Mouse (Mus musculus) telencephalon, adult 2 months (tissue): ENCODE measurements around the gene Katnal1.
A peak's percentile ranks its signal among the peaks of the same experiment; 100 is the strongest.

Source experiments
- DNase-seq: peaks from one replicate; pipeline ENCODE4 v3.0.0-alpha.2; 2011; ENCODE audit warnings: low read depth, low spot score

Gene Katnal1

DNA sequence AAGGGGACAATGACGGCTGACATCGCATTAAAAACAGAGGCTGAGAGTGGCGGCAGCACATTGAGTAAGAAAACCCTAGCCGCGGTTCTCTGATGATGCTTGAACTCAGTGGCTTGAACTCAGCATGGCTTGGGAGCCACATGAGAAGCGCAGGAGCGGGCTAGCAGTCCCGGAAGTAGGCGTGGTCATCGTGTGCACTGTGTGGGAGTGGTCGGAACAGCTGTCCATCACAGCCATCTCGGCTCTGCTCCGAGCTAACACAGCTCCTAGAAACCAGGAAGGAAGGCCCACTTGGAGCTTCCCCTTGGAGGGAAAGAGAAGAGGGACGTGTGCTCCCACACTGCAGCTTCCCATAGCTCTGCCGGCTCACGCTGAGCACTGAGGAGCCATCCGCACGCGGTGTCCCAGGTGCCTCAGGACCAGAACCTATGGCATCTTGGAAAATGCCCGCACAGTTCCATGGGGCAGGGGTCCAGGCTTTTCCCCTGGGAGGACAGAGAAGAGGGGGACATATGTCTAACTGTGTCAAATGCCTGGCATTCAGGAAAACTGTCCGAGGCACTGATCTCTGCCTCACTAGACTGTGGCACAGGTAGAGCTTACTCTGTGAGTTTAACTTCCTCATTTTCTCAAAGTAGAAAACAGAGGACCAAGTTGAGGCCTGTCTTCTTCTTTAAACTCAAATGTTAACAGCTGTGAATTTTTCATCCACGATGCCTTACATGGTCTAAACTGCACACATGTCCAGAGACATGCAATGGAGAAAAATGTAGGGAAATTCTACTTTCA lies 43.1 kb downstream of the Katnal1 start:
- DNase-seq: no peak

DNA sequence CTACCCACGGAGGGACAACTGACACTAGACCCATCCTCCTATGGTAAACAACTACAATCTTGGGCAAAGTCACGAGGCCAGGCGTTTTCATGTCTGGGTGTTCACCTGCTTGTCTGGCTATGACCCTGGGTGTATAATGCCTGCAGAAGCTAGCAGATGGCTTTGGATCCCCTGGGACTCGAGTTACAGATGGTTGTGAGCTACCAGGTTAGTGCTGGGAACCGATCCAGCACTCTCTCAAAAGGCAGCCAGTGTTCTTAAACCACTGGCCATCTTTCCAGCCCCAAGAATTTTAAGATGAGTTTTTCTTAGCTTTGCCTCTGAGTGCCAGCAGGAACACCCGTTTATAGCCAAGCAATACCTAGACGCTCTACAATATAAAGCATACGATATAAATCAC lies 45.4 kb downstream of the Katnal1 start:
- DNase-seq: no peak

DNA sequence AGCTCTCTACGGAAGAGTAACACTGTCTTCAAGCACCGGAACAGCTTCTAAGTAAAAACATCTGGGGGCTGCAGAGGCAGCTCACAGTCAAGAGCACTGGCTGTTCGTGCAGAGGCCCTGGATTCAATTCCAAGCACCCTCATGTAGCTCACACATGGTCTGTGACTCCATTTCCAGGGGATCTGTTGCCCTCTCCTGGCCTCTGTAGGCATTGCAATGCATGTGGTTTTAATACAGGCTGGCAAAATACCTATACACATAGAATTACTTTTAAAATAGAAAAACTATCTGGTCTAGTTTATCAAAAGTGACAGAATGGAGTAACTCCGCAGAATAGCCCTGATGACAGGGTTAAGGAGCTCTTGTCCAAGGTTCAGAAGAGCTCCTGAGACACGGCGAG lies 49.9 kb downstream of the Katnal1 start:
- DNase-seq: no peak

DNA sequence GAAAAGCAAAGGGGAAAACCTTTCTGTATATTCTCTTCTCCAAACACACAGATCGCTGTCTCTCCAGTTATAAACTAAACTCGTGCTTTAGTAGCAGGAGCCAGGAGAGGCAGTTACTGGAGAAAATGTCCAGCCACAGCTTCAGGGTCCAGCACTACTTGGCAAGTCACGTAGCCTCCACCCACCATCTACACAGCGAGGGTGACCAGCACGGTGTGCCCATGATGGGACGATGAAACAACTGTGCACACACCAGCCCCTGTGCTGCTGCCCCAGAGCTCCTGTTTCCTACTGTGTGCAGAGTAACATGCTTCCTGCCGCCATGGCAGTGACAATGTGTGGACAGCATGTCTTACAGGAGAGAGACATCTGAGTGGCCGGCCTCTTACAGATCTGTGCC lies 56.0 kb downstream of the Katnal1 start:
- no peak for DNase-seq

DNA sequence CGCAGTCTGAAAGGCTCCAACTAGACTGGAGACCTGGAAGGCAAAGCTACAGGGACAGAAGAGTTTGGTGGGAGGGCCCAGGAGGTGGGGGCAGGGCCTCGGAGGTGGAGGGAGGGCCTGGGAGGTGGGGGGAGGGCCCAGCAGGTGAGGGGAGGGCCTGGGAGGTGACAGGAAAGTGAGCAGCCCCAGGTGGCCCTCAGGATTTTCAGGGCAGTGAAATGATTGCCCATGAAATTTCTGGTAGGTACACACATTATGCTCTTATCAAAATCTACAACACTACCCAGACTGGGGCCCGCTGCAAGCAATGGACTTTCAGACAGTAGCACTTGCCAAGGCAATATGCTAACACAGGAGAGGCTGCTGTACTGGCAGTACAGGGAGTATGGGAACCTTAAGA lies 59.5 kb downstream of the Katnal1 start:
- no peak for DNase-seq

DNA sequence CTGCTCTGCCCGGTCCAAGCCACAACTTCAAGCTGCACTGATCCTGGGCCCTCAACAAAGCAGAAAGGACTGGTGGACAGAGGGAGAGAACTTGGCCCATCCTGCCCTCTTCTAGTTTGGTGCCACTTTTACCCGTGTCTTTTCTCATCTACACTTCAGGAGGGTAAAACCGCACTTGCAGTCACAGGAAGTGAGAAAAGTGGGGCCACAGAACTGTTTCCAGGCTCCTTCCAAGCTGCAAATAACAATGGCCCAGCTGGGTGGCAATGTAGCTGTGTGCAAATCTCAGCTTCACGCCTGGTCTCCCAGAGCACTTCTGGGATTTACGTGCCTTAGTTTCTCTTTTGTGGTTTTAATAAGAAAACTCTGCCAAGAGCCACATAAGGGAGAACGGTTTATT lies 61.4 kb downstream of the Katnal1 start:
- DNase-seq: no peak

DNA sequence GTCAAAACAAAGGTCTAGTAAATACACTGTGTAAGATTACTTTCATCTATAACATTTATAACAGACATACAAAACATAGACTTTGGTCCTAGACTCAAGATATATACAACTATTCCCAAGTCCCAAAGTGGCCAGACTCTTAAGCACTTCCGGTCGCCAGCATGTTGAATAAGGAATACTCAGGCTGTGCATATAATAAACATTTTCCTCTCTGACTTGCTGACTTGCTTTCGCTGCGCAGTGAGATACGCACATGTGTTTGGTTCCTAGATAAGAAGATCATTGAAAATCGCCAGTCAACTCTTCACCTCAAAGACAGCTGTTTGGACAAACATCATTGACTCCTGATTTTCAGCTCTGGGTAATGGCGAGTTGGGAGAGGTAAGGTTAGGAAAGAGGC lies 61.9 kb downstream of the Katnal1 start:
- DNase-seq: no peak

DNA sequence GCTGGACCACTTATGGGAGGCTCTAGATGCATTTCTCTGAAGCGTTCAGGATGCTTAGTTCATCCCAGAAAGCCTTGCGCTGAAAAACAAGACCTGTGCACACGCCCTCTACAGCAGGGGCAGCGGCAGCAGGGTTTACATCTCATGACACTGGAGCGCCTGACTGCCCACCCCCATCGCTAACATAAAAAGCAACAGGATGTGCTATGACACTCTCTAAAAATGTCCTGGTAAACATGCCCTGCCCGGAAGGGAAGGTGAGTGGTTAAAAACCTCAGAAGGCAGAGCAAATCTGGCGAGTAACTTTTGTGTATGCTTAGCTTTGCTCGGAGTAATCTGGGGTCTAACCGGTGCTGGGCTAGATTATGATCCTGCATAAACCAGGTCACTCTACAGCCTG lies 62.5 kb downstream of the Katnal1 start:
- DNase-seq: no peak

DNA sequence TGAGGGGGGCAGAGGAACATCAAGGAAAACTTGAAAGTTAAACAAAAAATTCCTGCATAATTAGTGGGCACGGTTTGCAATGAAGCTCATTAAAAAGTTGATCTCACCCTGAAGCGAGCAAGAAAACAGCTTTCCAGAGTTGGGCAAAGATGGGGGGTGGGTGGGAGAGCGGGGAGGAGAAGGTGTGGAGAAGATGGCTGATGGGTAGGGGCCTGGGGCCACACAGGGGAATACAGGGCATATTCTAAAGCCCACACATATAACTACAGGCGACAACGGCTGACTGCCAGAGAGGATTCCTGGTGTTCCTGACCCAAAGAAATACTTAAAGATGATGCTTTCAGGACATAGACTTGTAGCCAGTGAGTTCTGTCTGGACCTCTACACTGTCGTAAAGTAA lies 65.7 kb downstream of the Katnal1 start:
- DNase-seq: no peak

DNA sequence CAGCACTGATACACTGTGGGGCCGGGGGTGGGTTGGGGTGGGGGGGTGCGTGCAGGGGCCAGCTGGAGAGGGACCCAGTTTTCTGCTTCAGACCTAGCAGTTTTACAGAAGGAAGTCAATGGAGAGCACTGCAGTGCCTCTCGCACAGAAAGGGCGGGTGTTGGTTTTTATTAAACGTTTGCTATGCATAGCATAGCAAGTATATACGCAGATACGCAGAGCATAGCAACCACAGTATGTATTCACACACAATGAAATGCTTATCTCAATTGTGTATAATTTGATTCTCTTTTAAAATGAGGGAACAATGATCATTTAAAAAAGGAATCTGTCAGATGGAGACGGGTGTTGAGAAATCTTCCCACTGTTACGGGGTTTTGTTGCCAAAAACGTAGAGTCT lies 66.3 kb downstream of the Katnal1 start:
- no peak for DNase-seq

DNA sequence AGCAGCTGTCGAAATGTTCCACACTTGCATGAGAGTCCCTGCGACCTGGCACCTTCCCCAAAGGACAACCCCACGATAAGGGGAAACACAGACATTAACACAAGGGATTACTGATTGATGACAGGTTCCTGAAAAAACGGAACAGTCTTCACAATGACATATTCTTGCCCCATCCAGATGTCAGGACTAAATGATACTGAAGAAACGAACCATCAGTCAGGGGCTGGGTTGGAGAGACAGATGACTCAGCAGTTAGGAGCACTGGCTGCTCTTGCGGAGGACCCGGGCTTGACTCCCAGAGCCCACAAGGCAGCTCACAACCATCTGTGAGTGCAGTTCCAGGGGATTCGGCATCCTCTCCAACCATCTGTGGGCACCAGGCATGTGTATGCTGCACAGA lies 67.0 kb downstream of the Katnal1 start:
- no peak for DNase-seq

DNA sequence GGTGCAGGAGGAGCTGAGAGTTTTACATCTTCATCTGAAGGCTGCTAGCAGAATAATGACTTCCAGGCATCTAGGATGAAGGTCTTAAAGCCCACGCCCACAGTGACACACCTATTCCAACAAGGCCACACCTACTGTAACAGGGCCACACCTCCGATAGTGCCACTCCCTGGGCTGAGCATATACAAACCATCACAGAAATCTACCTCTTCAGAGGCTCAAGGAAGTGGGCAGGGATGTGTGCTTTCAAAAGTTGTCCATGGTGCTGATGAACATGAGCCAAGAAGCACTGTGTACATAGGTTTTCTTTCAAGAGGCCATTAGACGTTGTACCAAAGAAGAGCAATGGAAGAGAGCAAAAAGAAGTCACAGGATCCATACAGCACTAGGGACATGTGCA lies 71.6 kb downstream of the Katnal1 start:
- DNase-seq: no peak

DNA sequence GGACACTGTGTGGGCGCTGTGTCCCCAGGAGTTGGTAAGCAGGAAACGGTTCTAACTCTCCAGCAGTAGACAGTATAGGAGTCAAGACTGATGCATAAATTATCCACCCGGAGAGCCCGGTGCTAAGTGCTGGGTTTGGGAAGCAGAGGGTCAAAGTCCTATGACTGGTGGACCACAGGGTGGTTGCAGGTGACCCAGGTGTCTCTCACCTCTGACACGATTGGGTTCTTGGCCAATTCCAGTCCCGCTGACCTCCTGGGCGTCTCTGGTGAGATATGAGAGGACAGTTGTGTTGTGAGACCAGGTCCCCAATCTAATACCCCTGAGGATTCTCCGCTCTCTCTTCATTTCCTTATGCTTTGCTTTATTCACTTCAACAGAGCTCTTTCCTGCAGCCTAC lies 74.1 kb downstream of the Katnal1 start:
- no peak for DNase-seq

DNA sequence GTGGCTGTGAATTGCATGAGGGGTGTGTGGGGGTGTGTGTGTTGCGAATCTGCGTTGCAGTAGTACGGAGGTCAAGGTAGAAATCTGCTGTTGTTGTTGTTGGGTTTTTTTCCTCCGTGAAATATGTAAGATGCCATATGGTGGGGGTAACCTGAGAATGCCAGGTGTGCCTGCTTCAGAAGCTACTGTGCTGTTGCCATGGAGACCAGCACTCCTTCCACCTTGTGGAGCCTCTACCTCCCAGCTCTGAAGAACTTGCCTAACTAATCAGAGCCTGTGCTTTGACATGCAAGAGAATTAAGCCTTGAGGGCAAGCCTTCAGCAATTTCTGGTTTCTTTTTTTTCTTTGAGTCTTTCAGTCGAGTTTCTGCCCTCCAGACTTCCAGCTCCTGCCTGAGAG lies 75.0 kb downstream of the Katnal1 start:
- peak; percentile 31 for DNase-seq

DNA sequence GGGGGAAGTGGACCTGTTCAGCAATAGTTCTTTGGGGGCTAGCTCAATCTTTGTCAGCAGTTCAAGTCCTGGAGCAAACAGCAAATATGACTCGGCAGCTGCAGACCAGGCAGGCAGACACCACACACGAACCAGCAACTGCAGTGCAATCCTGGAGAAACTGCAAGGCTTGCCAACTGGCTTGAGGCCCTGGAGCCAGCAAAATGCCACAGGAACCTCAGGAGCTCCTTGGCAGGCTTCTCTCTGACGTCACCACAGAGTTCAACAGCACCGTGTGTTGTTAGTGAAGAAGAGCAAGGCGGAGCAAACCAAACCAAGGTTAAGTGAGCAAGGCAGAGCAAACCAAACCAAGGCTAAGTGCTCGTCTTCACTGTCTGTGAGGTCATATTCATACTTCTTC lies 79.6 kb downstream of the Katnal1 start:
- DNase-seq: no peak

DNA sequence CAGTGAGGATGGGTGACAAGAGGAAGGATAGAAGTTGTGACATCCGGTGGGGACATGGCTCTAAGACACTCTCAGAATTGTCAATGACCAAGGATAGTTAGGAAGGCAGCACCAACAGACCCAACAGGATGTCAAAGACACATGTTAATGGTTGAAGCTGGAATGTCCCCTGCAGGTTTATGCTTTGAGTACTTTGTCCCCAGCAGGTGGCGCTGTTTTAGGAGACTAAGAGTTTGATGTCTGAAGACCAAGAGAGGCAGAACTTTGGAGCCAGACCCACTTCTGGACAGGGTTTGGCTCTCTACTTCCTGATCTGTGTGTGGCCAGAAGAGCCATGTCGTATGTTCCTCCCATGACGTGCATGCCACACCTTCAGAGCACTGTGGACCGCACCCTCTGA lies 82.1 kb downstream of the Katnal1 start:
- DNase-seq: no peak

DNA sequence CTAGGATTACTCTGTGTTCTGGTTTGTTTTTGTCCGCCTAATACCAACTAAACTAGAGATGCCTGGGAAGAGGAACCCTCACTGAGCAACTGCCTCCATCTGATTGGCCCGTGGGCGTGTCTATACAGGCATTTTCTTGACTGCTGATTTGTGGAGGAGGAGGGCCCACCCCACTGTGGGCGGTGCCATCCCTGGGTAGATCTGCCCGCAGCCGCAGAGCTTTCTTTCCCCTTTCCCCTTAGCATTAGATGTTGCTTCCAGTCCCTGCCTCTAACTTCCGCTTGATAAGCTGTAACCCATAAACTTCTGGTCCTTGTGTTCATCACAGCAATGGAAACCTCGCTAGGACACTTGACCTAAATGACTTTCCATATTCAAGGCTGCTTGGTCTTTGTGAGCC lies 92.1 kb downstream of the Katnal1 start:
- no peak for DNase-seq

DNA sequence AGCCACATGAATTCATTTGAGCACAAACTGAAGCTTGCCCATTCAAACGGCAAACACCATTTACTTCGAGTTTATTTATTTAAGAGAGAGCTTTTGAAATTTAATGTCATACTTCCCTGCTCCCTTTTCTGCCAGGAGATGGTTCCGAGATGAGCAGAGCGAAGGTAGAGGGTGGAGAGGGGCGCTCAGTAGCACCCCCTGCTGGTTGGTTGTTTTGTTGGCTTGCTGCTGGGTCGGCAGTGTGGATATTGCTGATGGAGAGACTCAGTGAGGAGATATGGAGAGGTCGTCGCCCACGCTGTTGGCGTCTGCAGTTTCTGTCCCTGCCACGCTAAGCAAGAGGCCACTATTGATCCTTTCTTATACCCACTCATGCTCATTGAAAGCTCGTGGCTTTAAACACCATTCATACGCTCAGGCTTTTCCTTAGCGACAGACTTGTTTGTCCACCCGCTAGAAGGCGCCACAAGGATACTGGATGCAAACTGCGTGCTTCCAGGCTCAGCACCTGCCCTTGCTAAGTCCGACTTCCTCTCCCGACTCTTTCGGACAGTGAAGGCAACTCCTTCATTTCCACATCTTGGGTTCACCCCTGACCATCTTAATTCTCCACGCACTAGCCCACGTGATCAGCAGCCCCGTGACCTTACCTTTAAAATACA lies 97.4 kb downstream of the Katnal1 start:
- no peak for DNase-seq

DNA sequence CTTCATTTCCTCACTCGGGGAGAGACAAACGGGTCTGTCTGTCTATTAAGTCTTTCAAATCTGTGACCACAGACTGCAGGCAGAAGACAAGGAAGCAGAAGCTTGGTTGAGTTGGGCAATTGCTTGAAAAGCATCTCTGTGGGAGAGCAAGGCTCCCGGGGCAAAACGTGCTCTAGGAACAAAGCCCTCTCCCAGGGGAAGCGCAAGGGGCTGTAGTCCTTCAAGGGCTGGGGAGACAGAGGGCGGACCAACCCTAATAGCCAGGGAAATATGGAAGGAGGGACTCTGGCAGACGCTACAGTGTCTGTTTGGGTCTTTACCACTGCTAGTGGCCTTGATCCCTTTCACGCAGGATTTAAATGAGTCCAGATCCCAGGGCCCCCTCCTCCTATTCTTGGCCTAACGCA lies 98.0 kb downstream of the Katnal1 start:
- no peak for DNase-seq

DNA sequence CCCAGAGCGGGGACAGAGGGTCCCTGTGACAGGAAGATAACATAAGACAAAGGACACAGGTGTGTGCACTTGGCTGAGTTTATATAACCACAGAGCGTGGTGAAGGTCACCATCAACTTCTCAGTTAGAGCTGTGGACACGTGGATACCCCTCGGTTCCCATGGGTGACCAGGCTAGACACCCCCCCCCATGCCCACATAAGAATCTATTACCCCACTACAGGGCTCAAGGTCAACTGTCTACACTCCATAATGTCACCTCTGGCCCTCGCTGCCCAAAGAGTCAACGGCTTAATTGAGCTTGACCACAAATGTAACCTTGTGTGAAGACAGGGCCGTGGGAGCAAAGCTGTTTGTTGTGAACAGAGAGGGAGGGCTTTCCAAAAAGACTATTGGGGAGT lies 103.4 kb downstream of the Katnal1 start:
- DNase-seq: no peak

DNA sequence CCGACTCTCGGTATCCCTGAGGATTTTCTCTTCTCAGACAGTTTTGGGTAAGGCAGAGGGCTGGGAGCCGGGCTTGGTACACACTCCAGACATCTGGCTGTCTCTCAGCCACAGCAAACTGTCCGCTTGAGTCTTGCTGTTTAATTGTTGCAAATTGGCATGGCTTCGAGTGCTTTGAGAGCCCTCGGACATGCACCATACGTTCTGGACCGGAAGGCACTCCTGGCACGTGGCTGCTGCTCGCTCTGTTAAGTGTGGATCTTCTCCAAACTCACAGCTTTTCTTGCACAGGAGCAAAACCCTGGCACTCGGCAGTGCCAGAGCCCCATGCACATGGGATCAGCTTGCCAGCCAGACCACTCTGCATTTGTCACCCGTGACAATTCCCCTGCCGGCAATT lies 106.3 kb downstream of the Katnal1 start:
- DNase-seq: no peak
